Mouse (Mus musculus): Measurements from ENCODE around the gene Ubtd2.

- TF ChIP-seq CTCF (IDR thresholded peaks at IDR 0.05; ENCODE audit: insufficient read depth, low read depth, low read length) (no peak), POLR2A (IDR thresholded peaks at IDR 0.05; ENCODE audit: insufficient read depth, low read depth, low read length) (no peak)
These were observed 3.9 kb upstream of the Ubtd2 start for GRCm38 (mm10) chr11:32451306-32451705.
